Mouse (Mus musculus) T-cell, adult 2 months (primary cell): ENCODE measurements around the gene Pard3.

ENCODE experiments used
- DNase-seq: peaks from one replicate; pipeline ENCODE4 v3.0.0; 2022; ENCODE audit warnings: low spot score

Gene Pard3

DNA sequence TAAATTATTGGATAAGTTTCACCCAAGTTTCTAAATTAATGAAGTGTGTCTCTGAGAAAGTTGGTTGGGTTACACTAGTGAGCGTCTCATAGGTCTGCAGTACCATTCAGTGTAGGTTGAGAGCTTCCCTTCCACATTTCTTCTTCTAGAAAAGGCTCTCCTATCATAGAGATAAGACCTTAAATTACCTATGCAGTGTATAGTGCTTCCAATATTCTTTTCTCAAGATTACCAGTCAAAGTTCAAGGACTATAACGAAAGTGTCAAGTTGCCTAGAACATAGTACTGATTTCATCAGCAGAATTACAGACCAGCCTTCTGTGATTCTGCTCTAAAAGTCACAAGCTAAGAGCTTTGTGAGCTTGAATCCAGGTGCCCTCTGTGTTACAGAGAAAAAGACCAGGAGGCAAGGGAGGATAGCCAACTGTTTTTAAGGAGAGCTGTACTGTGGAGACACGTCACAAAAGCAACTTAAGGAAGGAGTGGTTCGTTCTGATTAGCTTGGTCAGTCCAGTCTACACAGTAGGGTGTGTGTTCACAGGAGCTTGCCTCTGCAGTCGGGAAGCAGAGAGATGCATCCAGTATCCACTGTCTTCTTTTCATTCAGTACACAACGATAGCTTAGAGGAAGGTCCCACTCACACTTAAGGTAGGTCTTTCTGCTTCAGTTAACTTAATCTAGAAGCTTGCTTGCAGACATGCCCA, 229.5 kb downstream of the Pard3 start:
- no peak for DNase-seq

DNA sequence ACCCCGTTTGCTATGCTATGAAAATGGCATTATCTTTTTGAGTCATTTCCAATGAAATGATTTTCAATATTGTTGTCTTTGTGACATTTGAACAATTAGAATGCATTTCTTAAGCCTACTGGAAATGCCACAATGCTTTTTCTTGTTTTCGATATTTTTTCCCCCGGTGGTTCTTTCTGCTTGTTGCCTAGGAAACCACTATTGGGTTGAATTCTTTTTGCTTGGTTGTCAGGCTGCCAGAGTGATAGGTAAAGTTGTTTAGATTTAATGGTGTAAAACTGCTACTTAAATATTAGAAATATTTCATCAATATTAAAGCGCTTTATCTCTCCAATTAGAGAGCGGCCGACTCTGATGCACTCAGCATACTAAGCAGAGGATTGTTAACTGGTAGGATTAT, 230.4 kb downstream of the Pard3 start:
- DNase-seq, result no peak

DNA sequence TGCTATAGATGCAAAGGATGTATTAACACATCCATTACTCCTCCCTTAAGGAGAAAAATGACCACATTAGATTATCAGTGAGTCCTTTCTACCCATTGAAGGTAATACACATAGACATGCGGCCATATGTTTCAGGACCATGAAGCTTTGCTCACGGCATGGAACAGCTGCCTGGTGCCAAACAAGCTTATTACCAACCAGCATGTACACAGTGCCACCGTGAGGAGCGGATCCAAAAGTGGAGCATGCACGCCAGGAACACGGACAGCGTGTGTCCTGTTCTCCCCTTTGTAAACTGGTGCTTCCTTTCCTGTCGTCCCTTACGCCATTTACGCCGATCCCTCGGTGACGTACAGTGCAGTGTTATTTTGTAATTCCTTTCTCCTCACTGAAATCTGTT, 232.2 kb downstream of the Pard3 start:
- DNase-seq, result no peak

DNA sequence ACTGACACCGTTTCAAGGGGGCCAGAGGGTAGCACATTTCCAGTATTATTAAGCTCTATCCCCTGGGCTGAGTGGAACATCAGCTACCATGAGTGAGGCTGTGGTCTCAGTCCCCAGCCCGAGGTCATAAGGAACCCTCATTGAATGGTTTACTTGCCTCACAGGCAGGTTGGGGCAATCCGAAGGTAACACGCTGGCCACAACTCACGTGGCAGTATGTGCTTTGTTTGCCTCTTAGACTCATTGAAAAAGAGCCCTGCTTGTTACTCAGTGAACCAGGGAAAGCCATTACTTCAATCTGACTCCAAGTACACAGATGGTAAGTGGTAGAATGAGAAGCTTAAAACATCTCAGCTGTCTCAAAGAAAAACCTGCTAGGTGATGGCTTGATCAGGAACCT, 236.8 kb downstream of the Pard3 start:
- no peak for DNase-seq

DNA sequence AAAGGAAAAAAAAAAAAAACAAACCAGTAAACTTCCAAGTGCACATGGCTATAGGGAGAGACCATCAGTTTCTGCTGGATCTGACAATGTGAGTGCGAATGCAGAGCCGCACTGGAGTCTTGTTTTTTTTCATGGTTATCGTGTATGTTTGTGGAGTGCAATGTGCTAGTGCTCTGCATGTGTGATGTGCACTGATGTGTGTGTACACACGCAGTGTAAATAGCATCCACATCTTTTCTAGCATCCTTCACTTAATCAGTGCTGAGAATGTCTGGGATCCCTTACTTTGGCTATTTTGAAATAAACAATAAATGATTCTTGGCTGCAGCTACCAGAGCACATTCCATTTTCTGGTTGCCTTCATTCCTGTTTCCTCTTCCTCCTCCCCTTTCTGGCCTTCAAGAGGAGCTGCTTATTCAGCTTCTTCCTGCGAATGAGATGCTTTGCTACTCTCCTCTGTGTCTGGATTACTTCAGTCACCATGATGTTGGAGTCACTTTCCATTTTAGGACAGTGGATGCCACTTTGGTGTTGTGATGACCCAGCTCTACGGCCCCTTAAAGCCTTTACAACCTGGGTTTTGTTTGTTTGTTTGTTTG, 239.3 kb downstream of the Pard3 start:
- DNase-seq, result no peak

DNA sequence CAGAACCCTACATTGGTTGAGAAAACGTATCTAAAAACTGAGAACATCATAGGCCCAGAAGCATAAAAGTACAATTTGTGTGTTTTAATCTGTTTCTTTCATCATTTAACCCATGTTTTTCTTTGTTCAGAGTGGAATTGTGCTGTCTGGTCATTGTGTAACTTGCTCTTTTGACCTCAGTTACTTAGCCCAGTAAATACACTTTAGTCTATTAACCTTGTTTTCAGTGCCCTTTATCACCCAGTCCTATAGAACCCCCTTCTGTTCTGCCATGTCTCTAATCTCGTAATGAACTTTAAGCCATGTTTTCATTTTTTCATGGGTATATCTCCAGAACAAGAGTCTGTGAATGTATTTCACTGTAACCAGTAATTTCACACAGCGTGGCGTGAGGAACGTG, 243.3 kb downstream of the Pard3 start:
- no peak for DNase-seq

DNA sequence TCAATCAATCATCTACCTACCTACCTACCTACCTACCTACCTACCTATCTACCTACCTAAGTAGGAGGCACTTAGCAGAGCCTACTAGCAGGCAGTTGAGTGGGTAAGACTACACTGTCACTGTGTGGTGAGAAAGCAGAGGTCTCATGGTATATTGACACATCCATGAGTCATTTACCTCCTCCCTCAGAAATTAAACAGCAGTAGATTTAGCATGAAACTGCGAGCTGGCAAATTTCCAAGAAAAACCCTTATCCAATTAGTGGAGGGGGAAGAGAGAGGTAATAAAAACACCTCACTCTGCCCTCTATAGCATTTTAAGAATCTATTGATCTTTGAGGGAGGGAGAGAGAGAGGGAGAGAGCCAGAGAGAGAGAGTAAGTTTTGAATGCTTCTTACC, 245.7 kb downstream of the Pard3 start:
- no peak for DNase-seq

DNA sequence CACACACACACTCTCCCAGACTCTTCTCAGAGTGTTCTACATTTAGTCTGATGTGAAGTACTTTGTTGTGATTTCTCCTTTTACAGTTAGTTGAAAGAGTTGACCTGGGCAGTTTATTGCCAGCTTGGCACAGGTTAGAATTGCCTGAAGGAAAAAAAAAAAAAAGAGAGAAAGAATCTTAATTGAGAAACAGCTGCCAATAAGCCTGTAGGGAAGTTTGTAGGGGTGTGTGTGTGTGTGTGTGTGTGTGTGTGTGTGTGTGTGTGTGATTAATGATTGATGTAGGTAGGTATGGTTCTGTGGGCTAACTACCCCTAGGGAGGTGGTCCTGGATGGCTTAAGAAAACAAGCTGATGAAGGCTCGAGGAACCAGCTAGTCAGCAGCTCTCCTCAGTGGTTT, 252.1 kb downstream of the Pard3 start:
- DNase-seq, result no peak

DNA sequence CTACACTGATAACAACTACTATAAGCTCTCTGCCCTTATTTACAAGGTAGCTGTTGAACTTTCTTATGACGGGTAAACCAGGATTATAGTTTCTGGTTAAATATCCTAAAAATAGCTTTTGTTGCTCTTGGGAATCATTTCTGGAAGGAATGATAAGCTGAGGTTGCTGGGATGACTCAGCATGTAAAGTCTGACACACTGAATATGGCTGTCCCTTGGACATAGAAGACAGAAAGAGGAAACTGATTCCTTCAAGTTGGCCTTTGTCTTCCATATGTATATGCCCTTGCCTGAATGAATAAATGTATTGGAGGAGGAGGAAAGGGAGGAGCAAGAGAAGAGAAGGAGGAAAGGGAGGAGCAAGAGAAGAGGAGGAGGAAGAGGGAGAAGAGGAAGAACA, 254.2 kb downstream of the Pard3 start:
- DNase-seq, result no peak

DNA sequence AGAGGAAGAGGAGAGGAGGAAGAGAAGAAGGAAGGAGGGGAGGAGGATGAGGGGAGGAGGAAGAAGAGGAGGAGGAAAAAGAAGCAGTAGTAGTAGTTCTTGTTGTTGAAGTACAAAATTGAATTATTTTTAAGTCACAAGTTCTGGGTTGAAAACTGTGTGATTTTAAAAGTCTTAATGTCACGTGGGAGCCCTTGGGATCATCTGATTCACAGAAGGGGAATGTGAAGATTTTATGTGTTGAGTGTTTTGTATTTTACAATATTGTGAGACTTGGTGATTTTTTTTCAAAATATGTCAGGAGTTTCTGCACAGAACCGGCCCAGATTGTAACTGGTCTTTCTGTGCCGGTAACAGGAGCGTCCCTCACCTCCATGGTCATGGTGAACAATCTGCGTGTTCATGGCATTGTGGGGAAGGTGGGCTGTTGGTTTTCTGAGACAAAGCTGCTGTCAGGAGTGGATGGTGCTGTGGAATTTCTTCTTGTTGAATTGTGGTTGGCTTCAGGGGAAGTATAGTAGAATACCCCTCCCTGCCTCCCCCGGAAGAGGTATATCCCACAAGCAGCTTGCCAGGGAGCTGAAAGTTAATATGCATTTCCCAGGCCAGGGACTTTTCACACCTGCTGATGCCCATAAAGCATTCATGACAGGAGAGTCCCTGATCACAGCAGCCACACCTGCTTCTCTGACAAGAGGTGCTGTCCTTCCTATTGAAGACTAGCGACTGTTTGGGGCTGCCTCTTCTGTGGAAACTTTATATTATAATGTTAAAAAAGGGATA, 254.9 kb downstream of the Pard3 start:
- no peak for DNase-seq

DNA sequence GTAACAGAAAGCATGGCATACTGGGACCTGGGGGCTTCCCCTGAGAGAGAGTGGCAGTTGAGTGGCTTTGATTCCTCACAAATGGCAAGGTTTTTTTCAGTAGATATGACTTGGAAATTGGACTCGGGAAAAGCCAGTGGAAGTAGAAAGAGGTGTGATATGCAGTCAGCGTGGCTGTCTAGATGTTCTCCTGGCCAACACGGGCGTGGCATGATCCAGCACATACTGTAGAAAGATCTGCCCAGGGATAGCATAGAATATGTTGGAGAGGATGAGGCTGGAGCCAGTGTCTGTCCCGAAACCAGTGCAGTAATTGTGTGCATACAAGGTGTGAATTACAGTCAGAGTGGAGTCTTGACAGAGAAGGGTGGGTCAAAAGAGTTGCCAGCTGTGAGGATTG, 257.2 kb downstream of the Pard3 start:
- no peak for DNase-seq

DNA sequence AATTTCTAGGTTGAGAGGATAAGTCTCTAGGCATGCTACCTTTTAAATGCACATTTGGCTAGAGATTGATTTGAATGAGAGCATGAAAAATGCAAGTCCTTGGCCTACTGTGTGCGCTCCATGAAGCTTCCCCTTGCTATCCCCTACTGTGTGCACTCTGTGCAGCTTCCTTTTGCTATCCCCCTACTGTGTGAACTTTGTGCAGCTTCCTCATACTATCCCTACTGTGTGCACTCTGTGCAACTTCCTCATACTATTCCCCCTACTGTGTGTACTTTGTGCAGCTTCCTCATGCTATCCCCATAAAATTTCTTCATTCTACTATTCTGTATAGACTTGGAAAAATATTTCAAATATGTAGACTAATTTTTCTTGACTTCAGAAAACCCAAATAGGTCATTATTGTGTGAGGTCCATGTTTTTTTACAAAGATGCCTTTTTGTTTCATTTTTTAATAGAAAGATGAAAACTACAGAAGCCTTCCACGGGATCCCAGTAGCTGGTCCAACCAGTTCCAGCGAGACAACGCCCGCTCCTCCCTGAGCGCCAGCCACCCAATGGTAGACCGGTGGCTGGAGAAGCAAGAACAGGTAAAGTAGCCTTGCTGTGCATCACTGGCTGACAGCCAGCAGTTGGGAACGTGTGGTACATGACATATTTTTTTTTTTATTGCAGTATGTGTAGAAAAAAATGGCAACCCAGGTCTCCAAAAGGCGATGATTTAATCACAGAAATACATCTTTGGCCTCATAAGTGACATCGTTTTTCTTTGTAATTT, 260.1 kb downstream of the Pard3 start:
- no peak for DNase-seq

DNA sequence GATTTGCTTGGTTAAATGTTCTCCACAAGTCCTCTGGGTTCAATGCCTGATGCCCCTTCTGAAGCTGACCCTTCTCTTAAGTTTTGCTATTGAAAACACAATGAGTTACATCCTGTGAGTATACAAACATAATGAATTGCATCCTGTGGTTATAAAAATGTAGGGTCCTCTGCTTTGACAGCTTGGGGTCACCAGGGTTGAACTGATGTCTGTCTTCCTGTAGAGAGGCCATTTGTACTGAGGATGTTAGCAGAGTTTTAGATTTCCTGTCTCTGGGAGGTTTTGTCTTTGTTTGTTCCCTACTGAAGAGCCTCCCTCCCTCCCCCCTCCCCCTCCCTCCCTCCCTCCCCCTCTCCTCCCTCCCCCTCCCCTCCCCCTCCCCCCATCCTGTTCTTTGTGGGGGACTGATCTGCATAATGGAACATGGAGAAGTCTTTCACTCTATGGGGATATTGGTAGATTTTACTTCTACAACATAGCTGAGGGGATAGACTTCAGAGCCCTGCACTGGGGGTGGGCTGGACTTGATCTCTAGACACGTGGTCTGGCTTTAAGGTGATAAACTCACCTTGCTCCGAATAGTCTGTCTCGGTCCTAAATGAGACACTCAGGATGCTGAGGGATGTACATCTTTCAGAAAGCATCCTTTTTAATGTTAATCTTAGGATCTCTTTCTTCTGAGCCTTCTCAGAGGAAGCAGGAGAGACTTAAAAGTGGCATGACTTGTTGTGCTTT, 261.3 kb downstream of the Pard3 start:
- no peak for DNase-seq

DNA sequence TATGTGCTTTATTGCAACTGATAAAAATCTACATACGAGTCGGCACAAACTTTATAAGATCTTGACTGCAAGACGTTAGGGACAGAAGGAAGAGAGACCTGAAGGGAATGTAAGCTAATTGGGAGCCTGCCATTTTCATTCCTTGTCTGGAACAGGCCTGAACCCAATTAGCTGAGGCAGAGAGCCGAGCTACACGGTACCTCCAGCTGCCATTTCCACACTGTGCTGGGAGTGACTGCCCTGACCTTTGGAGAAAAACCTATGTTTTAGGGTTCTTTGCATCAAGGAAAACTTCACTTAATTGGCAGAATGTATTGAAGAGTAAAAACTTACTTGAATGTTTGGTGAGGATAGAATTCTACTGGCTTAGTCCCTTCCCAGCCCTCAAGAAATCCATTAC, 262.1 kb downstream of the Pard3 start:
- DNase-seq, result no peak

DNA sequence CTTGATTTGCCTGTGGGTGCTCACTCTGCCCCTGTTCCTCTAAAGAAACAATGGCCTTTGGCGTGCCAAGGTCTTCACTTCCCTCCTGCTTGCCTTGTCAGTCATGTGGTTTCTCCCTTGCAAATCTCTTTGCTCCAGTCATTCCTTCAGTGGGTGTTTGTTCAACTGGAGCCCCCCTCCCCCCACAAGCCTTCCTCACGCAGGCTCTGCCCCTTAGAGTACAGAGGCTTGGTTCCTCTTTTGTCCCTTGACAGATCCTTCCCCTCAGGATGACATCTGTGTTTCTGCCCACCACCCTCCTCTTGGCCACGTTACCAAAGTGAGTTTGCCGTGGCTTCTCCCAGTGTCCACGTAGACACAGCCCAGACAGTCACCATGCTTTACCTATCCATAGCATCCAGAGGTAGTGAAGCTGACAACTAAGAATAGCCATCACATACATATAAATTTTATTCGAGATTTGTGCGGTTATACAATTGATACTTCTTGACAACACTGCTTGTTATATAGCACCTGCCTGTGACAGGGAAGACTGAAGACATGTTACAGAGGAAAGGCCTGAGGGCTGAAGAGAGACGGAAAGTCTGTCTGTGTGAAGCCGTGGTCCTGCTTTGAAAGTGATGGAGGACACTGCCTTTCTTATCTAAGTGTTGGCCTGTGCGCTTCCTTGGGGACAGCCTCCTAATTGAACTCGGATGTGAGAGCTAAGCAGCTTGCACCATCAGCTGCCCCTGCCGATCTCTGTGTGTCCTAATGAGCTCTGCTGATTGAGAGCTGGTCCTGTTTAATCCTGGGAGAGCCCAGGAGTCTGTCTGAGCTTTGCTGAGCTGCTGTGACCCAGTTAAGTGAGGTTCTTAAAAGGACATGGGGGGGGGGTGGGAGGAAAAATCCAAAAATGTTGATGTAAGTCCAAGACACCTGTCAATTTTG, 266.8 kb downstream of the Pard3 start:
- DNase-seq, result no peak

DNA sequence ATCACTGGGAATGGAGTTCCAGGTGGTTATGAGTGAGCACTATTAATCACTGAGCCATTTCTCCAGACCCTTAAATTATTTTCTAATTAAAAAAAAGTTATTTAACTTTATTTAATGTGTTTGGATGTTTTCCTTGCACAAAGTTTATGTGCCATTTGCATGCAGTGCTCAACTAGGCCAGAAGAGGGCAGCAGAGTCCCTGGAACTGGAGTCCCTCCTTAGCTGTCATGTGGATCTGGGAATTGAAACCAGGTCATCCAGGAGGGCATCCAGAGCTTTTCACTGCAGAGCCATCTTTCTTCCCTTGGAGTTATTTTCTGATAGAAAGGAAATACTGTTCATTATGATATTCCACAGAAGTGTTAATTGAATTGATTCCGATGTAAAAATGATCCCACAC, 268.1 kb downstream of the Pard3 start:
- DNase-seq, result peak; percentile 12

DNA sequence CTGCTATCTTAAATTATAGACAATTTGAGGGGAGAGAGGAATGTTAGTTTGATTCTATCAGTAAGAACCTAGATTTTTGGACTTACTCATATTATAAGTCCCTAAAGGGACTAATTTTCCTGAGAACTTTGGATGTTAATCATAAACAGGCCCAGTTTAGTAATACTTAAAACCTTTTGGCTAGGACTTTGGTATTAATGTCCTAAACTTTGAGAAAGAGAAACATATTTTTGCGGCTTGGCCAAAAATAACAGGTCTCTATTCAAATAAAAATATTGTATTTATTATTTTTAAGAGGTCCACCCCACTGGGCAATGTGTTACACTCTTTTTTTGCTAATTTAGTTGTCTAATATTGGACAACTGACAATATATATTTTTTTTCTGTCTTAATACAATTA, 271.5 kb downstream of the Pard3 start:
- DNase-seq, result no peak

DNA sequence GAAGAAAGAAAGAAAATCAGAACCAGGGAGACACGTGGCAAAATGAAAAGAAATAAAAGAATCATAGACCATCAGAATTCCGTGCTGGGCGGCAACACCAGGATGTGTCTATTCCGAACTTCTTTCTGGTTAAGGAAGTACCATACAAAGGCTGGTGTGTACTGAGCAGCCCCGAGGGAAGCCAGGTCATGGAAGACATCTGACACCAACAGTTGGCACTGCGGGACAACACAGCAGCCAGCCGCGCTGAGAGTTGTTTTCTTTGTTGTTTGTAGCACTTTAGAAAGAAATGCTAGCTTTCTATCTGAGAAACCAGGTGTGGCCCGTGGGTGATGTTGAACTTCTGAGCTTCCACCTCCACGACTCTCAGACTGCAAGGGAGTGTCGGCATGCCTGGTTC, 274.5 kb downstream of the Pard3 start:
- no peak for DNase-seq

DNA sequence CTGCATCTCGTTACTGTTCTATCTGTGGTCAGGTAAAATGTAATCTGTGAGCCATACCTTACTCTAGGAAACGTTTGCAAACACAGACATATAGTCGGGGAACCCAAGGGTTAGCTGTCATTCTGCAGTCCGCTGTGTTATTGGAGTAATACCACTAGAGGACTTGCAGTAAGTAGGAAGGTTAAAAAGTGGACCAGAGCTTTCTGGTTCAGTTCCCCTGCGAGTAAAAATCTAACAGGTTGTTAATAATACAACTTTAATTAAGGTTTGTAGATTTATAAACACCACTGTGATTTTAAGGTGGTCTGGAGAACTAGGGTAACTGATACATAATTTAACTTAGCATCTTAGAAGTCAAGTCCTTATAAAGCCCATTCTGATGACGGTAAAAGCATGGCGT, 277.4 kb downstream of the Pard3 start:
- DNase-seq, result no peak

DNA sequence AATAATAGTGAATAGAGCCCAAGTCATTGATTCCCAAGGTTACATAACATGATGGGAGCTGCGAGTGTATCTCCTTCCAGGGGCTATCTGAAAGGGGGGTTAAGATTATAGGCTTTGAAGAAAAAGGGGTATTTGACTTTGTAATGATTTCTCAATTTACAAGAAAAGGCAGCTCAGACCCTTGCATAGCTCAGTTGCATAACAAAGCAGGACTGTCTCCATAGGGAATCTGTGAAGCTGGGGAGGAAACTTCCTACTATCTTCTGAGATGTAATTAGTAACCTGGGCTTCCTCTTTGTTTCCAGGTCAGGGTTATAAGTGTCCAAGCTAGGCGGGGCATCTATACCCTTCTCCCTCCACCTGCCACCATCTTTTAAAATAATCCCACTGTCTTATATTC, 279.4 kb downstream of the Pard3 start:
- no peak for DNase-seq

DNA sequence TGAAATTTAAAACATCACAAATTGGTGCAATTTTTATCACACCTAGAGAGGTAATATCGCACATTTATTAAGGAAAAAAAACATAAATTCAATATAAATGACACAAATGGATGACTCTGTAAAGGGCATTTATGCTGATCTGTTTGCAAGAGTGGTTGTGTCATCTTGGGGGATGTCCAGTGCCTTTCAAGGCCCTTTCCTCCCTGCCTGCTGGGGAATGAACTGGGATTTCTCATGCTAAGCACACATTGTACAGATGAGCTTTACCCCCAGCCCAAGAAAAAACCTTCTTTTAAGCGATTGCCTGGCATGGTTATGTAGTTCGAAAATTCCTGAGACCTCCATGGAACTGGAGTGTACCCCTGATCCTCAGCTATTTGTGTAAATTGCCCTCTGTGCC, 280.7 kb downstream of the Pard3 start:
- no peak for DNase-seq
